Mouse (Mus musculus) liver, postnatal 0 days (tissue): ENCODE results near the gene Fggy.

ENCODE experiments used
- CTCF ChIP-seq: sonication (generic); IDR thresholded peaks from 2 replicates; pipeline ENCODE4 v1.5.1; 2016; ENCODE audit warnings: antibody characterized with exemption, low read depth
- EP300 ChIP-seq: IDR thresholded peaks from 2 replicates; pipeline ENCODE4 v1.6.1; 2016; ENCODE audit warnings: antibody characterized with exemption, low read depth, mild to moderate bottlenecking

- TF ChIP-seq CTCF = no peak
- TF ChIP-seq EP300 = no peak
Measured at GRCm38 (mm10) chr4:95830320-95830719, 273.0 kb downstream of the Fggy start.
